Mouse (Mus musculus): Measurements from ENCODE around the gene Hivep3.
A peak's percentile ranks its signal among the peaks of the same experiment; 100 is the strongest.

Hivep3 gene

GRCm38 (mm10) chr4:120115516-120115915 lies 381.9 kb downstream of the Hivep3 start:
- DNase-seq: peak; percentile 50 to 59

GRCm38 (mm10) chr4:120116312-120116711 lies 382.7 kb downstream of the Hivep3 start:
- no peak for DNase-seq

- peak; percentile 86 to 92 for DNase-seq
These were observed 386.7 kb downstream of the Hivep3 start for GRCm38 (mm10) chr4:120120276-120120675.

GRCm38 (mm10) chr4:120124656-120125055 lies 391.1 kb downstream of the Hivep3 start:
- DNase-seq: no peak

GRCm38 (mm10) chr4:120126047-120126446 lies 392.5 kb downstream of the Hivep3 start:
- peak; percentile 56 to 63 for DNase-seq

GRCm38 (mm10) chr4:120127333-120127732 lies 393.7 kb downstream of the Hivep3 start:
- no peak for DNase-seq

GRCm38 (mm10) chr4:120128033-120128432 lies 394.4 kb downstream of the Hivep3 start:
- no peak for DNase-seq

GRCm38 (mm10) chr4:120129233-120129885 lies 395.8 kb downstream of the Hivep3 start:
- DNase-seq: peak; percentile 76 to 83

- no peak for DNase-seq
These were observed 397.3 kb downstream of the Hivep3 start for GRCm38 (mm10) chr4:120130926-120131325.

GRCm38 (mm10) chr4:120131441-120132220 lies 398.0 kb downstream of the Hivep3 start:
- peak; percentile 86 to 92 for DNase-seq

GRCm38 (mm10) chr4:120134223-120134622 lies 400.6 kb downstream of the Hivep3 start:
- peak; percentile 44 to 47 for DNase-seq

GRCm38 (mm10) chr4:120141810-120142209 lies 408.2 kb downstream of the Hivep3 start:
- peak in 1 of 2 experiments; percentile 45 for DNase-seq

- DNase-seq: peak; percentile 48 to 59
These were observed 409.3 kb downstream of the Hivep3 start for GRCm38 (mm10) chr4:120142905-120143304.

GRCm38 (mm10) chr4:120144343-120144742 lies 410.8 kb downstream of the Hivep3 start:
- peak; percentile 89 to 91 for DNase-seq

- no peak for DNase-seq
These were observed 412.3 kb downstream of the Hivep3 start for GRCm38 (mm10) chr4:120145931-120146330.

- DNase-seq: peak; percentile 62 to 75
These were observed 414.9 kb downstream of the Hivep3 start for GRCm38 (mm10) chr4:120148291-120149141.

- peak in 1 of 2 experiments; percentile 60 for DNase-seq
These were observed 415.5 kb downstream of the Hivep3 start for GRCm38 (mm10) chr4:120149142-120149524.

- DNase-seq: no peak
These were observed 416.8 kb downstream of the Hivep3 start for GRCm38 (mm10) chr4:120150345-120150920.

GRCm38 (mm10) chr4:120151906-120152305 lies 418.3 kb downstream of the Hivep3 start:
- no peak for DNase-seq

GRCm38 (mm10) chr4:120152648-120153047 lies 419.1 kb downstream of the Hivep3 start:
- no peak for DNase-seq

GRCm38 (mm10) chr4:120153736-120154135 lies 420.2 kb downstream of the Hivep3 start:
- DNase-seq: no peak

- DNase-seq: peak in 1 of 2 experiments; percentile 33
These were observed 425.2 kb downstream of the Hivep3 start for GRCm38 (mm10) chr4:120158714-120159310.

All from cerebellum, postnatal 25 days (tissue).